ENCODE assay signal across 11 mouse cellular contexts in genomic region chr7:100264934-100265333, GRCm38 (mm10). TPM values are rescaled to one million over a fixed set of nuclear protein-coding genes. Genes with fewer than 3 reads are reported as not detected.
A peak's percentile ranks its signal among the peaks of the same experiment; 100 is the strongest.
DNase-seq lines count a peak whose midpoint lies in the region; ATAC-seq and TF ChIP-seq lines count a peak whose summit lies in the region.
"Not testable (repeated sequence)": the region's sequence is repeated elsewhere in the genome, so short reads cannot be mapped to it uniquely, and the experiment has no call there.
"Had no signal": no experiment of that assay in that cellular context is flagged by ENCODE, and none has a peak within 500 bp of the region (broad histone marks: within the 10 kb centered on the region; RNA-seq: fewer than 3 reads in every experiment).

No protein-coding gene starts in this region.

- H3K4me1 ChIP-seq in forebrain, postnatal 0 days (ENCODE audit: insufficient read depth); heart, embryonic 13.5 days; hindbrain, postnatal 0 days (ENCODE audit: insufficient read depth, low read length); liver, embryonic 14.5 days (replicated peaks; ENCODE audit: control insufficient read depth in 2 of 2, insufficient read depth in 2 of 2, low read length in 1 of 2); stomach, postnatal 0 days (replicated peaks; ENCODE audit: control insufficient read depth, insufficient read depth): not testable (repeated sequence)

- H3K9me3 ChIP-seq in forebrain, postnatal 0 days (ENCODE audit: low read length); heart, embryonic 13.5 days; hindbrain, postnatal 0 days (ENCODE audit: low read length); liver, embryonic 14.5 days (ENCODE audit: control insufficient read depth, low read length); stomach, postnatal 0 days (ENCODE audit: control insufficient read depth, low read length): not testable (repeated sequence)

- TF ChIP-seq CTCF in brain, embryonic 14.5 days (IDR thresholded peaks at IDR 0.05; ENCODE audit: borderline replicate concordance, extremely low read depth, insufficient read depth, insufficient read length), result 0 out of 2 replicates have a peak, but pooled peaks have one; percentile 6
- 0 out of 2 replicates have a peak, but pooled peaks have one; percentile 8 for TF ChIP-seq CTCF in forebrain, postnatal 0 days (IDR thresholded peaks at IDR 0.05; ENCODE audit: low read depth)
- peak; percentile 24 for TF ChIP-seq CTCF in hindbrain, postnatal 0 days (IDR thresholded peaks at IDR 0.05; ENCODE audit: low read depth)
- peak; percentile 33; the same call in 1 of the 2 replicates for TF ChIP-seq CTCF in liver, embryonic 14.5 days (IDR thresholded peaks at IDR 0.05; ENCODE audit: low read depth)
- peak; percentile 19; the same call in 1 of the 2 replicates for TF ChIP-seq CTCF in stomach, postnatal 0 days (IDR thresholded peaks at IDR 0.05; ENCODE audit: low read depth)

- peaks cover 41% of the 10 kb centered on the region for H3K36me3 ChIP-seq in forebrain, postnatal 0 days (ENCODE audit: insufficient read depth)
- H3K36me3 ChIP-seq in heart, embryonic 13.5 days; liver, embryonic 14.5 days (replicated peaks; ENCODE audit: control insufficient read depth, insufficient read depth, low read depth); stomach, postnatal 0 days (ENCODE audit: control insufficient read depth, insufficient read depth, low read length): not testable (repeated sequence)
- peaks cover 23% of the 10 kb centered on the region for H3K36me3 ChIP-seq in hindbrain, postnatal 0 days (ENCODE audit: insufficient read depth, low read length)

- not testable (repeated sequence) for TF ChIP-seq POLR2A in brain, embryonic 14.5 days (IDR thresholded peaks at IDR 0.05; ENCODE audit: borderline replicate concordance, extremely low read depth, insufficient read depth, insufficient read length, poor library complexity, severe bottlenecking)

- TF ChIP-seq EP300 in liver, embryonic 14.5 days (IDR thresholded peaks at IDR 0.05; ENCODE audit: low read depth); stomach, postnatal 0 days (optimal IDR thresholded peaks at IDR 0.05): not testable (repeated sequence)

- not testable (repeated sequence) for H3K27me3 ChIP-seq in forebrain, postnatal 0 days (ENCODE audit: insufficient read depth, low read length); heart, embryonic 13.5 days (replicated peaks); hindbrain, postnatal 0 days (ENCODE audit: insufficient read depth, low read length); liver, embryonic 14.5 days (ENCODE audit: control insufficient read depth, insufficient read depth, low read length); stomach, postnatal 0 days (ENCODE audit: control insufficient read depth, insufficient read depth, low read length)

- H3K27ac ChIP-seq in forebrain, postnatal 0 days (ENCODE audit: low read depth, low read length); heart, embryonic 13.5 days (replicated peaks); hindbrain, postnatal 0 days; liver, embryonic 14.5 days; stomach, postnatal 0 days (replicated peaks): not testable (repeated sequence)

- WGBS in forebrain, postnatal 0 days, result 60% methylated on average over 17 of the region's 17 CpGs
- 28% methylated on average over 17 of the region's 17 CpGs for WGBS in heart, embryonic 13.5 days
- WGBS in hindbrain, postnatal 0 days, result 68% methylated on average over 16 of the region's 17 CpGs
- WGBS in liver, embryonic 14.5 days (ENCODE audit: insufficient replicate concordance), result 55% methylated on average over 15 of the region's 17 CpGs
- WGBS in stomach, postnatal 0 days, result 58% methylated on average over 15 of the region's 17 CpGs

- H3K4me2 ChIP-seq in forebrain, postnatal 0 days (ENCODE audit: low read depth); hindbrain, postnatal 0 days (ENCODE audit: low read depth, low read length); liver, embryonic 14.5 days (ENCODE audit: low read depth); stomach, postnatal 0 days (replicated peaks; ENCODE audit: low read depth): not testable (repeated sequence)
- H3K4me2 ChIP-seq in heart, embryonic 13.5 days, result peak overlapping the region; percentile 34; the same call in 1 of the 2 replicates

- not testable (repeated sequence) for ATAC-seq in forebrain, postnatal 0 days; heart, embryonic 13.5 days (ENCODE audit: extremely low read depth, insufficient number of reproducible peaks, low FRiP score, low TSS enrichment); hindbrain, postnatal 0 days; liver, embryonic 14.5 days (ENCODE audit: insufficient read depth); stomach, postnatal 0 days (ENCODE audit: low FRiP score, low TSS enrichment)
- ATAC-seq in megakaryocyte progenitor cell, adult 5-6 weeks (replicated peaks; ENCODE audit: poor library complexity), result 0 out of 2 replicates have a peak, but pooled peaks have one; percentile 54

- peak; percentile 51 for DNase-seq in ES-CJ7 (ENCODE audit: low read depth, low spot score)
- not testable (repeated sequence) for DNase-seq in brain, embryonic 14.5 days (ENCODE audit: low read depth); forebrain, postnatal 0 days; hindbrain, postnatal 0 days (ENCODE audit: low spot score); liver, embryonic 14.5 days (ENCODE audit: low read depth in 3 of 3, low spot score in 3 of 3); stomach, postnatal 0 days (ENCODE audit: low spot score)

- not testable (repeated sequence) for H3K9ac ChIP-seq in forebrain, postnatal 0 days; heart, embryonic 13.5 days; hindbrain, postnatal 0 days (replicated peaks; ENCODE audit: low read length); liver, embryonic 14.5 days (replicated peaks); stomach, postnatal 0 days (ENCODE audit: low read length)

- H3K4me3 ChIP-seq in forebrain, postnatal 0 days (ENCODE audit: low read depth, low read length); heart, embryonic 13.5 days; hindbrain, postnatal 0 days (ENCODE audit: low read length); liver, embryonic 14.5 days (ENCODE audit: insufficient read depth in 1 of 2, low read depth in 2 of 2, low read length in 2 of 2); stomach, postnatal 0 days (ENCODE audit: low read depth, low read length): not testable (repeated sequence)

RNA-seq across cellular contexts. Expression of gene P4ha3, which starts 20.4 kb away (rescaled TPM):
- 7.8 and 22.0 TPM in 2 replicates for polyA plus RNA-seq in brain, embryonic 14.5 days (2012; rRNA removed)
- total RNA-seq in forebrain, postnatal 0 days (2014; rRNA removed), result 3.1 and 7.3 TPM in 2 replicates
- 2.2 and 3.0 TPM in 2 replicates for polyA plus RNA-seq in forebrain, postnatal 0 days (2015; fragmentation: Nextera tagmentation; extraction: Ambion mirVana)
- 11.0 and 11.6 TPM in 2 replicates for polyA plus RNA-seq in heart, embryonic 13.5 days (2015; fragmentation: Nextera tagmentation; extraction: Ambion mirVana)
- 9.3 and 15.2 TPM in 2 replicates for total RNA-seq in hindbrain, postnatal 0 days (2014; rRNA removed)
- 2.5 and 2.9 TPM in 2 replicates for polyA plus RNA-seq in hindbrain, postnatal 0 days (2015; fragmentation: Nextera tagmentation; extraction: Ambion mirVana)
- polyA plus RNA-seq in liver, embryonic 14.5 days (2012; rRNA removed), result 1.5 and 1.9 TPM in 2 replicates
- 0.83 and 0.99 TPM in 2 replicates for polyA plus RNA-seq in liver, embryonic 14.5 days (2014; fragmentation: Nextera tagmentation; extraction: Ambion mirVana)
- 0.22 TPM in 1 of 2 replicates, not detected in the other for total RNA-seq in megakaryocyte progenitor cell, adult 5-6 weeks (2015)
- total RNA-seq in megakaryocyte progenitor cell, adult 5-6 weeks (2017), result not detected in 2 replicates
- polyA plus RNA-seq in stomach, postnatal 0 days (2015; fragmentation: Nextera tagmentation; extraction: Ambion mirVana), result 1.2 and 1.4 TPM in 2 replicates
- total RNA-seq: common myeloid progenitor, adult 5-6 weeks had no signal
- polyA plus RNA-seq: CD4-positive, CD25-positive, alpha-beta regulatory T cell, adult 4 months; erythroblast, embryonic 14.5 days had no signal

RNA-seq across cellular contexts. Expression of gene Pgm2l1, which starts 37.7 kb away (rescaled TPM):
- polyA plus RNA-seq in brain, embryonic 14.5 days (2012; rRNA removed), result 26.1 and 43.5 TPM in 2 replicates
- 128 and 135 TPM in 2 replicates for total RNA-seq in forebrain, postnatal 0 days (2014; rRNA removed)
- polyA plus RNA-seq in forebrain, postnatal 0 days (2015; fragmentation: Nextera tagmentation; extraction: Ambion mirVana), result 13.4 and 30.3 TPM in 2 replicates
- 1.7 and 2.1 TPM in 2 replicates for polyA plus RNA-seq in heart, embryonic 13.5 days (2015; fragmentation: Nextera tagmentation; extraction: Ambion mirVana)
- 123 and 127 TPM in 2 replicates for total RNA-seq in hindbrain, postnatal 0 days (2014; rRNA removed)
- polyA plus RNA-seq in hindbrain, postnatal 0 days (2015; fragmentation: Nextera tagmentation; extraction: Ambion mirVana), result 34.4 and 34.8 TPM in 2 replicates
- 1.6 and 2.4 TPM in 2 replicates for polyA plus RNA-seq in liver, embryonic 14.5 days (2012; rRNA removed)
- polyA plus RNA-seq in liver, embryonic 14.5 days (2014; fragmentation: Nextera tagmentation; extraction: Ambion mirVana), result 1.3 TPM in 2 replicates
- total RNA-seq in megakaryocyte progenitor cell, adult 5-6 weeks (2015), result 8.0 and 12.4 TPM in 2 replicates
- total RNA-seq in megakaryocyte progenitor cell, adult 5-6 weeks (2017), result 6.2 and 10.6 TPM in 2 replicates
- polyA plus RNA-seq in stomach, postnatal 0 days (2015; fragmentation: Nextera tagmentation; extraction: Ambion mirVana), result 0.90 and 1.0 TPM in 2 replicates
